Mouse (Mus musculus) embryonic facial prominence, embryonic 14.5 days (tissue): ENCODE measurements around the gene Lman1l. TPM values are rescaled to one million over a fixed set of nuclear protein-coding genes. Genes with fewer than 3 reads are reported as not detected.

Experiments
- ATAC-seq: fragments of 200-750 bp; cut with Nextera tagmentation; 2 replicates; pipeline ENCODE4 v1.8.0; 2017; ENCODE audit warnings: low read depth, moderate number of reproducible peaks, moderate TSS enrichment
- DNase-seq: peaks from one replicate; pipeline ENCODE4 v3.0.0-alpha.2; 2015; ENCODE audit warnings: low spot score
- H3K27ac ChIP-seq: fragments of 300-500 bp; sonication (generic); replicated peaks from 2 replicates; pipeline ENCODE4 v1.5.1; 2014; ENCODE audit warnings: low read depth, mild to moderate bottlenecking, low read length, moderate library complexity
- H3K27me3 ChIP-seq: fragments of 300-500 bp; sonication (generic); replicated peaks from 2 replicates; pipeline ENCODE4 v1.6.1; 2014; ENCODE audit warnings: low read length; ENCODE audit not compliant: control insufficient read depth, insufficient read depth
- H3K36me3 ChIP-seq: fragments of 300-500 bp; sonication (generic); 2 replicates; pipeline ENCODE4 v1.6.1; 2014; ENCODE audit warnings: low read length, mixed read lengths; ENCODE audit not compliant: control insufficient read depth, insufficient read depth
- H3K4me1 ChIP-seq: fragments of 300-500 bp; sonication (generic); 2 replicates; pipeline ENCODE4 v1.6.1; 2014; ENCODE audit warnings: antibody characterized with exemption, low read length; ENCODE audit not compliant: control insufficient read depth, insufficient read depth
- H3K4me2 ChIP-seq: fragments of 300-500 bp; sonication (generic); 2 replicates; pipeline ENCODE4 v1.6.1; 2014; ENCODE audit warnings: low read depth, mild to moderate bottlenecking, low read length, moderate library complexity, mixed read lengths
- H3K4me3 ChIP-seq: fragments of 300-500 bp; sonication (generic); 2 replicates; pipeline ENCODE4 v1.5.1; 2014; ENCODE audit warnings: low read depth, mild to moderate bottlenecking, low read length
- H3K9ac ChIP-seq: fragments of 300-500 bp; sonication (generic); 2 replicates; pipeline ENCODE4 v1.6.1; 2014; ENCODE audit warnings: low read depth, mild to moderate bottlenecking, low read length, moderate library complexity, mixed read lengths
- H3K9me3 ChIP-seq: fragments of 300-500 bp; sonication (generic); 2 replicates; pipeline ENCODE4 v1.6.1; 2016; ENCODE audit warnings: low read length; ENCODE audit not compliant: control insufficient read depth
- WGBS: fragments of 180-500 bp; shearing (Covaris S2); extraction: QIAGEN DNeasy Blood & Tissue Kit; methylation state at CpG from one replicate; pipeline ENCODE4 v1.1.7; 2014; 5-methylcytosine and 5-hydroxymethylcytosine counted together
- polyA plus RNA-seq: library from polyadenylated mRNA; unstranded; fragments of >200 nt; fragmentation: Nextera tagmentation; extraction: Ambion mirVana; gene quantifications from 2 replicates; pipeline ENCODE4 v1.2.1, GENCODE M21; 2014

Lman1l gene
- polyA plus RNA-seq, 1 experiment from 2014 or later: not detected

GRCm38 (mm10) chr9:57659774-57660173, 39.2 kb upstream of the Lman1l start:
- Histone ChIP-seq H3K4me1 (no peaks in the 10 kb centered on the region), H3K9me3 (no peaks in the 10 kb centered on the region)
- ATAC-seq: peak; percentile 60; the same call in 1 of the 2 replicates

GRCm38 (mm10) chr9:57658970-57659369, 38.4 kb upstream of the Lman1l start:
- no peaks in the 10 kb centered on the region for H3K36me3 ChIP-seq
- DNase-seq: no peak
- H3K4me2 ChIP-seq: no peak overlapping the region
- H3K27ac ChIP-seq: no peak overlapping the region
- WGBS: 88% methylated on average over 4 of the region's 4 CpGs
- H3K9ac ChIP-seq: no peak overlapping the region
- H3K4me3 ChIP-seq: no peak overlapping the region
- ATAC-seq: no peak
- H3K27me3 ChIP-seq: 0 out of 2 replicates have a peak, but pooled peaks cover 7% of the 10 kb centered on the region
- H3K4me1 ChIP-seq: no peaks in the 10 kb centered on the region
- H3K9me3 ChIP-seq: no peaks in the 10 kb centered on the region

More at GRCm38 (mm10) chr9:57659774-57660173, 39.2 kb upstream of the Lman1l start:
- no peak overlapping the region for H3K9ac ChIP-seq
- DNase-seq: peak; percentile 77
- H3K36me3 ChIP-seq: no peaks in the 10 kb centered on the region
- no peaks in the 10 kb centered on the region for H3K27me3 ChIP-seq
- H3K27ac ChIP-seq: no peak overlapping the region
- 27% methylated on average over 4 of the region's 4 CpGs for WGBS
- H3K4me3 ChIP-seq: no peak overlapping the region
- no peak overlapping the region for H3K4me2 ChIP-seq

- Histone ChIP-seq H3K9me3 (no peaks in the 10 kb centered on the region), H3K4me2 (no peak overlapping the region), H3K27ac (no peak overlapping the region), H3K36me3 (no peaks in the 10 kb centered on the region), H3K27me3 (0 out of 2 replicates have a peak, but pooled peaks cover 9% of the 10 kb centered on the region), H3K9ac (no peak overlapping the region), H3K4me3 (no peak overlapping the region), H3K4me1 (no peaks in the 10 kb centered on the region)
- ATAC-seq (no peak), DNase-seq (no peak)
- WGBS: 55% methylated on average over 4 of the region's 4 CpGs
Measured at GRCm38 (mm10) chr9:57657843-57658242, 37.3 kb upstream of the Lman1l start.

- 86% methylated on average over 19 of the region's 19 CpGs for WGBS
- H3K36me3 ChIP-seq: no peaks in the 10 kb centered on the region
- no peak overlapping the region for H3K4me3 ChIP-seq
- 0 out of 2 replicates have a peak, but pooled peaks cover 9% of the 10 kb centered on the region for H3K27me3 ChIP-seq
- H3K27ac ChIP-seq: no peak overlapping the region
- no peak for ATAC-seq
- H3K9ac ChIP-seq: no peak overlapping the region
- H3K4me2 ChIP-seq: no peak overlapping the region
- H3K9me3 ChIP-seq: no peaks in the 10 kb centered on the region
- DNase-seq: no peak
- no peaks in the 10 kb centered on the region for H3K4me1 ChIP-seq
Measured at GRCm38 (mm10) chr9:57656631-57657350, 36.2 kb upstream of the Lman1l start.

GRCm38 (mm10) chr9:57655749-57656148, 35.2 kb upstream of the Lman1l start:
- WGBS: 1% methylated on average over 11 of the region's 11 CpGs
- H3K4me3 ChIP-seq: 0 out of 2 replicates have a peak overlapping the region, but pooled peaks have one; percentile 14
- H3K4me2 ChIP-seq: peak overlapping the region; percentile 49
- no peak overlapping the region for H3K27ac ChIP-seq
- H3K4me1 ChIP-seq: peaks cover 4% of the 10 kb centered on the region
- H3K27me3 ChIP-seq: 0 out of 2 replicates have a peak, but pooled peaks cover 9% of the 10 kb centered on the region
- H3K9ac ChIP-seq: peak overlapping the region; percentile 45; the same call in 1 of the 2 replicates
- no peaks in the 10 kb centered on the region for H3K36me3 ChIP-seq
- DNase-seq (peak; percentile 93), ATAC-seq (peak; percentile 80)
- H3K9me3 ChIP-seq: no peaks in the 10 kb centered on the region

GRCm38 (mm10) chr9:57654966-57655365, 34.4 kb upstream of the Lman1l start:
- Histone ChIP-seq H3K4me2 (no peak overlapping the region), H3K9me3 (no peaks in the 10 kb centered on the region), H3K4me1 (peaks cover 7% of the 10 kb centered on the region), H3K36me3 (no peaks in the 10 kb centered on the region), H3K27me3 (0 out of 2 replicates have a peak, but pooled peaks cover 9% of the 10 kb centered on the region), H3K27ac (no peak overlapping the region), H3K4me3 (no peak overlapping the region), H3K9ac (no peak overlapping the region)
- ATAC-seq (no peak), DNase-seq (no peak)
- WGBS: 88% methylated on average over 1 of the region's 1 CpGs

GRCm38 (mm10) chr9:57653283-57653682, 32.7 kb upstream of the Lman1l start, which contains the start of gene Csk:
Gene Csk, minus strand, starts transcription at chr9:57653631.
- peaks cover 7% of the 10 kb centered on the region for H3K4me1 ChIP-seq
- no peak within 1 kb of the TSS for H3K4me2 ChIP-seq
- H3K36me3 ChIP-seq: no peaks in the 10 kb centered on the region
- H3K9ac ChIP-seq: no peak within 1 kb of the TSS
- no peaks in the 10 kb centered on the region for H3K9me3 ChIP-seq
- H3K27ac ChIP-seq: no peak within 1 kb of the TSS
- H3K4me3 ChIP-seq: no peak within 1 kb of the TSS
- DNase-seq: no peak
- 0 out of 2 replicates have a peak, but pooled peaks cover 9% of the 10 kb centered on the region for H3K27me3 ChIP-seq
- 48% methylated on average over 5 of the region's 5 CpGs for WGBS
- no peak for ATAC-seq

- Histone ChIP-seq H3K36me3 (no peaks in the 10 kb centered on the region), H3K4me1 (peaks cover 7% of the 10 kb centered on the region), H3K4me2 (no peak overlapping the region), H3K27me3 (0 out of 2 replicates have a peak, but pooled peaks cover 9% of the 10 kb centered on the region), H3K9ac (no peak overlapping the region), H3K27ac (no peak overlapping the region), H3K4me3 (no peak overlapping the region), H3K9me3 (no peaks in the 10 kb centered on the region)
- DNase-seq: no peak
- 39% methylated on average over 3 of the region's 3 CpGs for WGBS
- ATAC-seq: no peak
Measured at GRCm38 (mm10) chr9:57652855-57653254, 32.3 kb upstream of the Lman1l start.
